Mouse (Mus musculus) thymus, postnatal 0 days (tissue): Measurements from ENCODE around the gene Atp6v0d1. TPM values are rescaled to one million over a fixed set of nuclear protein-coding genes. Genes with fewer than 3 reads are reported as not detected.

Experiments used
- DNase-seq: peaks from one replicate; pipeline ENCODE4 v3.0.0-alpha.2; 2015; ENCODE audit warnings: low spot score
- polyA plus RNA-seq: library from polyadenylated mRNA; unstranded; fragments of >200 nt; fragmentation: Nextera tagmentation; extraction: Ambion mirVana; gene quantifications from 2 replicates; pipeline ENCODE4 v1.2.1, GENCODE M21; 2015

Gene Atp6v0d1
- polyA plus RNA-seq, 1 experiment from 2014 or later = 105 TPM

DNA sequence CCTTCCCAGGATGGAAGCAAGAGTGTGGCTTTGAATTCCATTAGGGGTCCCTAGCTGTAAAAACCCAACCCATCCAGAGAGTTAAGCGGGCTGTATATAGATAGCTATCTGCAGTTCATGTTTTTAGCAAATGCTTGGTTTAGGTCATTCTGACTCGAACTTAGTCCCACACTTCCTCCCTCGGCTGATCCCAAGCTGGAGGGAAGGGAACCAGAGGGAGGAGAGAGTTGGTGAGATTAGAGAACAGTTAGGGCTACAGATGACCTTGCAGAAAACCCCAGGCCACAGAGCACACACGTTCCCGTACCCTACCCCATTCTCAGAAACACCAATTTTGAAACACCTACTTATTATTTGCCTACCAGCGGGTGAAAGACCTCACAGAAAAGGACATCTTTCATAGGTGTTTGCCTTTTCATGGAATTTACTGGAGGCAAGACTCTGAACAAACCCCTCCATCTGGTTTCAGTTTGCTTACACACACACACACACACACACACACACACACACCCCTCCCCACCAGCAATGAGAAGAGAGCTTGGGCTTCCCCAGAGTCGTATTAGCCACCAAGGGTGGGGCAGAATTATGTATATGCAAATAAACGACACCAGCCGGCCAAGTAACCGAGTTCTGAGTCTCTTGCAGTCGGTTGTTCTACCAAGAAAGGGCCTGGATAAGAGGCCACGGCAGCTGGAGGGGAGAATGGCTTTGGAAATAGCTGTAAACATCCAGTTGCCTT is 55.7 kb downstream of the Atp6v0d1 start:
- no peak for DNase-seq

DNA sequence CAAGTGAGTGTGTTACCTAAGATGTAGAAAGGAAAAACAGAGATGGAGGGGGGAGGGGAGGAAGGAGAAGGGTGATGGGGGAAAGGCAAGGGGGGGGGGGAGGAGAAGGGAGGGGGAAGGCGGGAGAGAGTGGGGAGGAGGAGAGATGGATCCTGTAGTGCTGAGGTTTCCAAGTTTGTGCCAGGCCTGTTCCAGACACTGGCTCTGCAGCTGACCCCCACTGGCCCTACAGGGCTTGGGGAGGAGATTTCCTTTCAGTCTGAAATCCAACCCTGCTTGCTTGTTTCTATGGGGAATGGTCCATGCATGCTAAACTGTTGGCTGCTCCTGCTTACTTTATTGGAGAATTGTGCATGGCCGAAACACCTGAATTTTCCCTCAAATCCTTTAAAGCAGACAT is 57.1 kb downstream of the Atp6v0d1 start:
- DNase-seq = no peak

DNA sequence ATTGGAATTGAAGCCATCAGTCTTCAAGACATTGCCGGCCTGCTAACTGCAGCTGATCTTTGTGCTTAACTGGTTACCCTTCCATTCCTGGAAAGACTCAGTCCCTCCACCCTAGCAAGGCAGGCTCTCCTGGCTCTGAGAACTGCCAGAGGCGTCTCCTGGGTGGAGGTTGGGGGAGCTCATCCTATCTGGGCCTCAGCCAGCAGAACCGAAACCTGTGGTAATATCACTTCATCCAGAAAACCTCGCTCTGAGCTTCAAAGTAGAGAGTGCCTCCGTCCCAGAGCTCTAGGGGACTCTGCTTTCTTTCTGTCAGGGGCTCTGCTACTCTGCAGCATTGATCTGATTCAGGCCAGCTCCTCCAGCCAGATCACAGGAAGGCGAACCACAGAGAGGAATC is 58.9 kb downstream of the Atp6v0d1 start:
- no peak for DNase-seq

DNA sequence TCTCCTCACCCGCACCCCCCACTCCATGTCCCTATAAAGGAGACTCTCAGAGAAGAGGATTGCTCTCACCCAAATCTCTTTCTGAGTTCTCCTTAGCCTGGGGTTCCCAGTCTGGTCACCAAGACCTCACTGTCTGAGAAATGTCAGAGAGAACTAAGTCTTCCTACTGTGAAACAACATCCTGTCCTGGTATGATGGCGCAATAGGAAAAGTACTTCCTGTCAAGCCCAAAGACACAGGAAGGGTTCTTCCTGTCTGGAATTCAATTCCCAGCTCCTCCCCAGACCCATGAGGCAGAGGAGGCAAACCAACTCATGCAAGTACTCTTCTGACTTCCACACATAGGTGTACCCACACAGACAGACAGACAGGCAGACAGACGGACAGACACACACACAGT is 61.2 kb downstream of the Atp6v0d1 start:
- no peak for DNase-seq

DNA sequence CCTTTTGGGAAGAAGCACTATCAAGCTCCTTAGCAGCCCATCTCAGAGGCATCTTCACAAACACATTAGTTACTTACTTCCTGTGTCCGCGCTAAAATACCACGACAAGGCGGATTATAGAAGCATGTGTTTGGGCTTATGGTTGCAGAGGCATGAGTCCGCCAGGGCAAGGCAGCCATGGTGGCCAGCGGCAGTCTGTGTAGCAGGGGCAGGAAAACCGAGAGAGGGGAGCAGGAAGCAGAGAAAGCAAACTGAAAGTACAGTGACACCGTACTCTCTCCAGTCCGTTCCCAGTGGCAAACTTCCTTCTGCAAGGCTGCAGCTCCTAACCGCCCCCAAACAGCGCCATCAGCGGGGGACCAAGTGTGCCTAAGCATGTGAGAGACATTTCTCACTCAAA is 66.1 kb downstream of the Atp6v0d1 start:
- DNase-seq = peak; percentile 11

DNA sequence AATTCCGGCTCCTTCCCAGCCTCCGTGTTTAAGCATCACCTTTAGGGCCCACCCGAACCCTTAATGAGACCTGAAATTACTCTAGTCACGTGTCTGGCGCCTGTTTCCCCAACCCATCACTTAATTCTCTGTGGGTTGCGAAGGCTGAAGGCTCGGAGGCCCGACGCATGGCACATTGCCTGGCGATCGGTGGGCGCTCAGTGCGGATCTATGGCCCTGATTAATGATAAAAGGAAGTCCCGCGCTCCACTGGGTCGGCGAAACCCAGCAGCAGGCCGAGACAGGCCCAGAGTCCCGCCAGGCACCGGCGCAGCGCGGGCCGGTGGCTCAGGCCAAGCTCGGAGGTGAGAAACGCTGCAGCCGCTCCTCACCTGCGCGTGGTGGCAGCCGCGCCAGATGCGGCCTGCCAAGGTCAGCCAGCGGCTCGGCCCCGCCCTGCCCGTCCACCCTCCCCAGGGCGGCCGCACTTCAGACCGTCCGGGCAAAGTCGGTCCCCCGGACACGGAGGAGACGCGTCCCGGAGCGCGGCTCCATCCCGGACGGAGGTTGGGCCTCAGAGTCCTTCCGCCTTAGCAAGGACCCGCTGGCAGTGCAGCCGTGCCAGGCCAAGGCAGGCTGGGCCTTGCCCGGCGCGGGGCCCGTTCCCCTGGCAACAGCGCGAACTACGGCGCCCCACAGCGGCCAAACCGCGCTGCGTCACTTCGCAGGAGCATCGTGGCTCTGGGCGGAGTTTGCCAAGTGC is 69.2 kb downstream of the Atp6v0d1 start, which contains the start of gene Zdhhc1:
Gene Zdhhc1 (minus strand): TSS at position 464 of the 742 bp plus-strand sequence.
- DNase-seq = peak; percentile 79

DNA sequence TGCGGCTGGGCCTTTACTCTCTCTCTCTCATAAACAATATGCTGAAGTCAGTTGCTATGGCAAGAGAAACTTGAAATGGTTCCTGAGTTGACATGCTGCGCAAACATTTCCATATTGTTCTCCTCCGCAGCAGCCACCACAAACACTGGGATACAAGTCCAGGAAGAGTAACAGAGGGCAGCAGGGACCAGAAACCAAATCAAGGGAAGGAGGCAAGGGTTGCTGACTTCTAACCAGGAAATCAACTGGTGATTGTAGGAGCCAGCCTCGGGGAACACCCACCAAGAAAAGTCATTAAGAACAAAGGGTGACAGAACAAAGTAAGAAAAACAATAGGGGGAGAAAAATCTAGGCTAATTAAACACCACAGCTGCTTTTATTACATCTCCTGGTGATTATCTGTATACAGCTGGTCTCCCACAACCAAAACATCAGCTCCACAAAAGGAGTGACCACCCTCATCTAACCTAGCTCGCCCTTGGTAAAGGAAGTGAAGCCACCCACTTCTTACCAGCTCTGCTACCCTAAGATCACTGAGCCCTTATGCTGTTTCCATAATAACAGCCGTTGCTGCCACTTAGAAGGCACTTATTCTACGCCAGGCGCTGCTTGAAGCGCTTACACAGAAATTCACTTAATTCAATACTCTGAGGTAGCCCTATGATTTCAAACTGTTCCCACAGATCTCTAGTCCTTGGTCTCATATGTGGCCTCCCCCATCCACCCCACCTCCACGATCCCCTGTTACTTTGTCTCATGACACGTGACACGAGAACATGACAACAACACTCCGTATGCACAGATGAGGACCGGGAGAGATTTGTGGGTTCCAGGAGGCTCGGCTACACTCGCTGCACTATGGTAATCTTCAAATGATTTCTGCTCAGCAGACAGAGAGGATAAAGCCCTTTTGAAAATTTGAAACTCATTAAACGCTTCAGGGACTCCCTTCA is 70.2 kb downstream of the Atp6v0d1 start:
- no peak for DNase-seq

DNA sequence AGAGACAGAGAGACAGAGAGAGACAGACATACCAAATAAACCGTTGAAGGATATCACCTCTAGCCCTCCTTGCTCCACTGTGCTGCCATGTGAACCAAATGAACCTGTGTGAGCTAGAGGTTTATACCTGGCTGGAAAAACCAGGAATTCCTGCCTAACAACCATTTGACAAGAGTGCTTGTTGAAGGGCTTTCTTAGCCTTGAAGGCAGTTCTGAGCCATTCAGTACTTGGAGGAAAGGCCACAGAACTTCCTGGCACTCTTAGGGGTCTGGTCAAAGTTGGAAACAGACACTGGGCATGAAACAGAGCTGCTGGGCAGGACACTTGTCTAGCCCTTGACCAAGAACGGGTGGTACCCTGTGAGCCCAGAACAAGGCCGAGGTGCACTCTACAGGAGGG is 71.3 kb downstream of the Atp6v0d1 start:
- DNase-seq = no peak

DNA sequence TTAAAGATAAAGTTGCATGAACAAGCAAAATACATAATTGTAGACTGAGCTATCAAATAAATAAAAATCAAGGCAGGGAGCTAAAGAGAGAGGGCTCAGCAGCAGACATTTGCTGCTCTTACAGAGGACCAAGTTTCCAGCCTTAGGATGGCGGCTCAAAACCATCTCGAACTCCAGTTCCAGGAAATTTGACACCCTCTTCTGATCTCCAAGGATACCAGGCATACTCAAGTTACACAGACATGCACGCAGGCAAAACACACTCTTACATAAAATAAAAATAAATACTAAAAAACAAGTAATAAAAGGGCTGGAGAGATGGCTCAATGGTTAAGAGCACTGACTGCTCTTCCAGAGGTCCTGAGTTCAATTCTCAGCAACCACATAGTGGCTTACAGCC is 72.4 kb downstream of the Atp6v0d1 start:
- no peak for DNase-seq

DNA sequence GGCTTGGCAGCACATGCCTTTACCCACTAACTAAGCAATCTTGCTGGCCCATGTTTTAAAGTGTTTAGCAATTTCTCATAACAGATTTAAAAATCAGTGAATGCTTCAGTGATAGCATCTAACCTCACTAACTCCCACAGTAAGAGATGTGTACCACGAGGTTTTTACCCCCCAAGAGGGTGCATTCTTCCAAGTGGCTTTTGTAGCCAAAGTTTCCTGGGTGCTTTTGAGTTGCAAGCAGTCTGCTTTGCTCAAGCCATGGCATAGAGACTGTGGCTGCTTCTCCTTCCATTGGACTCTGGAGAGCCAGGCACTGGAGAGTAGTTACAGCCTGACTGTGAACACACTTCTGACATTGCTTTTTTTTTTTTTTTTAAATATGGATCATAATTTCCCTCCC is 76.6 kb downstream of the Atp6v0d1 start:
- no peak for DNase-seq

DNA sequence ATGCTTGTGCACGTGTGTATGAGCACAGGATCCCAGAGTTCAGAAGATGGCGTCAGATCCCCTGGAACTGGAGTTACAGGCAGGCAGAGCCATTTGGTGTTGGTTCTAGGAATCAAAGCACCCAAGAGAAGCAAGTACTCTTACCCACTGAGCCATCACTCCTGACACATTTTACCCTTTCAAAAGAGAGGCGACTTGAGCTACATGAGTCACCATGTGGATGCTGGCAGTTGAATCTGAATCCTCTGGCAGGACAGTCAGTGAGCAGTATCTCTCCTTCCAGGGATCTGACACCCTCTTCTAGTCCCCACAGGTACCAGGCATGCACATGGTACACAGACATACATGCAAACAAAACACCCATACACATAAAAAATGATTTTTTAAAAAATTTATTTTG is 77.8 kb downstream of the Atp6v0d1 start:
- no peak for DNase-seq

DNA sequence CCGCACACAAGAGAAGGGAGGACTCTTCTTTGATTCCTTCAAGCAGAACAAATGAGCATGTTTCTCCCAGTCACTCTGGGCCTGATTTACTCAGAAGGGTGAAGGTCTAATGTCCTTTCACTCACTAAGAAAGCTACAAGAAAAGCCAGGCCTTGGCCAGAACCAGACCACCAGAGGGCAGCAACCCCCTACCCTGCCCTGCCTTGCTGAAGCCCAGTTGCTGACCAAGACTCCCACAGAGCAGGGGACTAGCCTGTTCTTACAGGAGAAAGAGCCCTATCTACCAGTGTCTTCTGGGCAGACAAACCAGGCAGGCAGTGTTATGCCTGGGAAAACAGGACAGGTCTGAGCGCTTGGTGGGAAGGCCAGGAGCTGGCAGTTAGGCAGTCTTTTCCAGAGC is 81.5 kb downstream of the Atp6v0d1 start:
- DNase-seq = no peak

DNA sequence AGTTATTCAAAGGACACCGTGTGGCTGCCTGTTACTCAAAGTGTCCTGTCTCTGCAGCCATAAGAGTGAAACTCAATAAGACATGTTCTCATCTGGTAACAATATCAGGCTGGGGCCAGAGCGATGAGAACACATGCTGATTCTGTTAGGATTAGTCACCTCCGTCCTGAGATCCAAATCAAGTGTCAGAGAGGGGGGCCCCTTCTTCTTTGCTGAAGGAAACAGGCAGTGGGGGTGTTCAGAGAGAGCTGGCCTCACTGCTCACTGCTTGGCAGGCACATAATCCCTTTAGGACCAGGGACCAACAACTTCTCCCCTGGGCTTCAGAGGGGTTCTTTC is 81.8 kb downstream of the Atp6v0d1 start:
- DNase-seq = no peak

DNA sequence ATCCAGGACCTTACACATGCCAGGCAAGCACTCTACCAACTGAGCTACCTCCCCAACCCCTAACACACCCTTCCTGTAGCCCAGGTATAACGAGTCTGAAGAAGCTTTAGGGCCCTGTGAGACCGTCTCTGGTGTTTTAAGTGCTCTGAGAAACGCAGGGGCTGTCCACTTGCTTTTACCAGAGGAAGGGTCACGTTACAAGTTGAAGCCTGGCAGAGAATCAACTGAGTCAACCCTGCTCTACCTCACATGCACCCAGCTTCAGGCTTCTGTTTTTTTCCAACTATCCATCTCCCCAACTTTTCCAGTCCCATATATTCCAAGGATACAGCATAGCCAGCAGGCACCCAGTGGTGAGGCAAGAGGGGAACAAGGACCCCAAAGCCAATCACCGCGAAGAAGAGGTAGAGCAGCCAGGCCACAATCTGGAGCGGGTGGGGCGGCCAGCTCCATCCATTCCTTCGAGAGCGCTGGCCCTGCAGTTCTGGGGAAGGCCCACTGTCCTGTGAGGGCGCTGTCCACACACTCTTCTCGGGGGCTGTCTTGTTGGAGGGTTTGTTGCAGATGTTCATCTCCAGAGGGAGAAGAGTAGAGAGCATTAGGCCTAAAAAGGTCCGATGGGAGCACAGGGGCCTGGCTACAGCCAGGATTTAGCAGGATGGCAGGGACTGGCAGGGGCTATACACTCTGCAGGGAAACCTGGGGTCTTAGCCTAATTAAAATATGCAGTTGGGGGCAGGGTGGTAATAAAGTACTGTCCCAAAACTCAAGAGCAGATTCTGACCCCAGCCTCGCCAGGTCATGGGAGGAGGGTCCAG is 82.4 kb downstream of the Atp6v0d1 start:
- no peak for DNase-seq

DNA sequence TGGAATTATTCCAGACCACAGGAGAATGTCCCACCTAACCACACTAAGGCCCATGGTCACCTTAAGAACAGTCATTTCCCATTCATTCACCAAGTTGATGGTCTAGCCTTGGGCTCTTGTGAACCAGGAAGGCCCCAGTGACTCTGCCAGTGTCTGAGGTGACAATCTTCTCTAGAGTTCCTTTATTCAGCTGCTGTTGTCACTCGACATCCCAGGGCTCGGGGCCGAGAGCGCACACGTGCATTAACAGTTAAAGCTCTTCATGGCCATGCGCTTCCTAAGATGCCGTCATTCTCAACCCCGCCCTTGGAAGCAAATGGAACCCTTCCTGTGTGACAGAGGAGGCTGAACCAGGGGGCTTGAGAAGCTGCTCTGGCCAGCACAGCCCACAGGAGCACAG is 83.7 kb downstream of the Atp6v0d1 start:
- no peak for DNase-seq

DNA sequence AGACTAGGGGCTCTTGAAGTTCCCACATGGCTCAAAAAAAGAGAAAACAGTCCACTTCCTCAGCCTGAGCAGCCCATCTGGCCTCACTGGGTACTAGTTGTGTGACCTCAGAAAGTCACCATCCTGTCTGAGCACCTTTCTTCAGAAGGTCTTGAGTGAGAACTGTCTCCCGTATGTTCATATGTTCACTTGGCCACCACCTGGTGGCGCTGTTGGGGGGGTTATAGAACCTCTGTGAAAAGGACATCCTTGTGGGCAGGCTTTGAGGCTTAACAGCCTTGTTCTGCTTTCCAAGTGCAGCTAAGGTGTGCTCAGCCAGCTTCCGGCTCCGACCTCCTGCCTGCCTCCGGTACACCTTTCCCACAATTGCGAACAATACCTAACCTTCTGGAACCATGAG is 84.4 kb downstream of the Atp6v0d1 start:
- DNase-seq = peak; percentile 43

DNA sequence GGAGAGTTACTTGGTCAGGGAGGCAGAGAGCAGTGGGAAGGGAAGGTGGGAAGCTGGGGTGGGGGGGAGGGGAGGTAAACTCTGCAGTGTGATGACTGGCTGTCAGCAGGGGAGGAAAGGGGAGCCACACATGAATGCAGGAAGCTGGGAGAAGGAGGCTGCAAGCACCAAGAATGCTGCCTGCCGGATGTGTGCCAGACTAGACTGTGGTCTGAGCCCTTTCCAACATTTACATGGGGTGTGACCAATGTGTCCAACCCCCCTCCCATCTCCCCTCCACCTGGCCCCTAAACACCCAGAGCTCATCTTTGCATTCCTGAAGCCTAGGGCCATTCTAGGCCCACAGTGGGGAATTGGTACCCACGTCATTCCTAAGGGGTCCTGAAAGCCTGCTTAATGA is 84.8 kb downstream of the Atp6v0d1 start:
- no peak for DNase-seq

DNA sequence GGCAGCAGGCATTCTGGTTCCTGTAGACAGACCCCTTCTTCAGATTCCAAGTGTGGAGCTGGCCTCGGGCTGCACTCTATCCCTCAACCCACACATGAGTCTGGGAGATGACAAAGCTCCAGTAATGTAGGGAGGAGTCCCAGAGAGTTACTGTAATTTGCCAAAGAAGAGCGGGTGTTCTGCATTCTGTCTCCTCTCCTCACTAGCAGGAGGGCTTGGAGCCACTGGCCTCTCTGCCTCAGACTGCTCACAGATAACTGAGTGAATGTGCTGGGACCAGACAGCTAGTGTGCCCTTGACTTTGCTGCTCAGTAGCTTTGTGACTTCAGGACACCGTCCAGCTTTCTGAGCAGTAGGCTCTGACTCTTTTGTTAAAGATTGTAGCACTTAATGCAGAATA is 88.1 kb downstream of the Atp6v0d1 start:
- DNase-seq = no peak

DNA sequence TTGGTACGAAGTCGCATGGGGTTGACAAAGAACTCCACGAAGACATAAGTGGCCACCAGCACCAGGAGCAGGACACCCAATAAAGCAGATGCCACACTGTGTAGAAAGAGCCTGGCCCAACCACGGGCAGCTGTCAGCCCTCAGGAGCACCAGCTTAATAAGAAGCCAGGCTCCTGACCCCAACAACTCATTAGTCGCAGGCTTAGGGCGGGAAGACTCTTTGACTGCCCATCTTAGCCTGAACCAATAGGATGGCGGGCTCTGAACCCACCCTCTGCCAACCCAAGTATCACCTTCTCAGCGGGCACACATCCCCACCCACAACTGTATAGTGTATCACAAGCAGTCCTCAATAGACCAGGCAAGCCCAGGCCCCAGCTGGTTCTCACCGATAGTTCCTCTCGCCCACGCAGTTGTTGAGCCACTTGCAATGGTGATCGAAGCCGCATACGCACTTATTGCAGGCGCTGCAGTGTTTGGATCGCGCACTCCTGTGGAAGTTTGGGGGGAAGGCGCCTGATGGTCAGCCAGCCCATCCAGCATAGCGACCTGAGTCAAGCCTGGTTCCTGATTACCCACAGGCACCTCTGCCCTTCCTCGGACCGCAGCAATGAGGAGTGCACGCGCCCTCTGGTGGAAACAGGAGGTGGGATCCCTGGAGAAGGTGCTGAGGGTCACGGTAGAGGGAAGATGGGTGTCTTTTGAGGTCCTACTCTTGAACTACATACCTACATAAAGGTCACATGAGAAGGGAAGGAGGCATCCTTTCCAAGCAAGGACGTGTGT is 89.0 kb downstream of the Atp6v0d1 start:
- DNase-seq = peak; percentile 39

DNA sequence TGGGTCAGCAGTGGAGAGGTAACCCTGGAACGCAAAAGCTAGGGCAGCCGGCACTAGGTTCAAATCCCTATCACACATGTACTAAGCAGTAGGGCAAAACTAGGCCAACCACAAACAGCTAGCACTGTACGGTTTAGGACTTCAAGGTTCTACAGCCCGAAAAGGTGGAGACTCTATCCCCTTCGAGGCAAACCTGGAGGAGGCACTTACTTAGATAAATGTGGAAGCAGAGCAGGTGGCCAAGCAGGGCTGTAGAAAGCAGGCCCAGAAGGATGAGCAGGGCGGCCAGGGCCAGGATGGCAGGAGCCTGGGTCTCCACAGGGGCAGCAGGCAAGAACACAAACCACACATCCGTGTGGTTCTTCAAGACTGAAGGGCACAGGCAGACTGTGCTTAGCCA is 89.7 kb downstream of the Atp6v0d1 start:
- no peak for DNase-seq
